Mouse (Mus musculus) adipocyte (in vitro differentiated cells): ENCODE measurements around the gene Spcs2.
A peak's percentile ranks its signal among the peaks of the same experiment; 100 is the strongest.

Source experiments
- DNase-seq: peaks from one replicate; pipeline ENCODE4 v3.0.0-alpha.2; 2016; ENCODE audit warnings: low spot score

The Spcs2 gene

GRCm38 (mm10) chr7:99864241-99865028 lies 1.2 kb upstream of the Spcs2 start:
- peak; percentile 30 for DNase-seq

GRCm38 (mm10) chr7:99858813-99859585 lies 4.3 kb downstream of the Spcs2 start, which contains the start of gene Xrra1:
Xrra1 (plus strand) TSS chr7:99859116.
- DNase-seq = peak; percentile 96

- DNase-seq = no peak
These were observed 5.0 kb downstream of the Spcs2 start for GRCm38 (mm10) chr7:99858175-99858812.

- DNase-seq = no peak
These were observed 6.9 kb downstream of the Spcs2 start for GRCm38 (mm10) chr7:99856266-99856861.

GRCm38 (mm10) chr7:99854311-99854710 lies 9.0 kb downstream of the Spcs2 start:
- no peak for DNase-seq

GRCm38 (mm10) chr7:99853350-99853749 lies 9.9 kb downstream of the Spcs2 start:
- no peak for DNase-seq

- DNase-seq = no peak
These were observed 11.6 kb downstream of the Spcs2 start for GRCm38 (mm10) chr7:99851618-99852017.

- DNase-seq = no peak
These were observed 12.1 kb downstream of the Spcs2 start for GRCm38 (mm10) chr7:99851121-99851520.

- DNase-seq = no peak
These were observed 12.7 kb downstream of the Spcs2 start for GRCm38 (mm10) chr7:99850534-99850933.

GRCm38 (mm10) chr7:99845533-99846236 lies 17.6 kb downstream of the Spcs2 start:
- DNase-seq = no peak

- DNase-seq = no peak
These were observed 25.0 kb downstream of the Spcs2 start for GRCm38 (mm10) chr7:99838241-99838640.

GRCm38 (mm10) chr7:99837358-99838071 lies 25.7 kb downstream of the Spcs2 start:
- DNase-seq = no peak

- DNase-seq = no peak
These were observed 26.5 kb downstream of the Spcs2 start for GRCm38 (mm10) chr7:99836781-99837180.

GRCm38 (mm10) chr7:99834314-99834853 lies 28.9 kb downstream of the Spcs2 start:
- no peak for DNase-seq

GRCm38 (mm10) chr7:99833846-99834222 lies 29.4 kb downstream of the Spcs2 start:
- DNase-seq = no peak

GRCm38 (mm10) chr7:99833115-99833845 lies 30.0 kb downstream of the Spcs2 start:
- DNase-seq = no peak

GRCm38 (mm10) chr7:99828083-99828570 lies 35.1 kb downstream of the Spcs2 start, which contains the start of gene Neu3:
Neu3 (minus strand) TSS chr7:99828417.
- peak; percentile 88 for DNase-seq

GRCm38 (mm10) chr7:99826096-99826495 lies 37.2 kb downstream of the Spcs2 start:
- DNase-seq = no peak

- no peak for DNase-seq
These were observed 37.8 kb downstream of the Spcs2 start for GRCm38 (mm10) chr7:99825511-99825910.
